Mouse (Mus musculus) embryonic facial prominence, embryonic 14.5 days (tissue): ENCODE data around the gene Supt3. TPM values are rescaled to one million over a fixed set of nuclear protein-coding genes. Genes with fewer than 3 reads are reported as not detected.
A peak's percentile ranks its signal among the peaks of the same experiment; 100 is the strongest.

ENCODE experiments used
- ATAC-seq: fragments of 200-750 bp; cut with Nextera tagmentation; 2 replicates; pipeline ENCODE4 v1.8.0; 2017; ENCODE audit warnings: low read depth, moderate number of reproducible peaks, moderate TSS enrichment
- DNase-seq: peaks from one replicate; pipeline ENCODE4 v3.0.0-alpha.2; 2015; ENCODE audit warnings: low spot score
- H3K27ac ChIP-seq: fragments of 300-500 bp; sonication (generic); replicated peaks from 2 replicates; pipeline ENCODE4 v1.5.1; 2014; ENCODE audit warnings: low read depth, mild to moderate bottlenecking, low read length, moderate library complexity
- H3K27me3 ChIP-seq: fragments of 300-500 bp; sonication (generic); replicated peaks from 2 replicates; pipeline ENCODE4 v1.6.1; 2014; ENCODE audit warnings: low read length; ENCODE audit not compliant: control insufficient read depth, insufficient read depth
- H3K36me3 ChIP-seq: fragments of 300-500 bp; sonication (generic); 2 replicates; pipeline ENCODE4 v1.6.1; 2014; ENCODE audit warnings: low read length, mixed read lengths; ENCODE audit not compliant: control insufficient read depth, insufficient read depth
- H3K4me1 ChIP-seq: fragments of 300-500 bp; sonication (generic); 2 replicates; pipeline ENCODE4 v1.6.1; 2014; ENCODE audit warnings: antibody characterized with exemption, low read length; ENCODE audit not compliant: control insufficient read depth, insufficient read depth
- H3K4me2 ChIP-seq: fragments of 300-500 bp; sonication (generic); 2 replicates; pipeline ENCODE4 v1.6.1; 2014; ENCODE audit warnings: low read depth, mild to moderate bottlenecking, low read length, moderate library complexity, mixed read lengths
- H3K4me3 ChIP-seq: fragments of 300-500 bp; sonication (generic); 2 replicates; pipeline ENCODE4 v1.5.1; 2014; ENCODE audit warnings: low read depth, mild to moderate bottlenecking, low read length
- H3K9ac ChIP-seq: fragments of 300-500 bp; sonication (generic); 2 replicates; pipeline ENCODE4 v1.6.1; 2014; ENCODE audit warnings: low read depth, mild to moderate bottlenecking, low read length, moderate library complexity, mixed read lengths
- H3K9me3 ChIP-seq: fragments of 300-500 bp; sonication (generic); 2 replicates; pipeline ENCODE4 v1.6.1; 2016; ENCODE audit warnings: low read length; ENCODE audit not compliant: control insufficient read depth
- WGBS: fragments of 180-500 bp; shearing (Covaris S2); extraction: QIAGEN DNeasy Blood & Tissue Kit; methylation state at CpG from one replicate; pipeline ENCODE4 v1.1.7; 2014; 5-methylcytosine and 5-hydroxymethylcytosine counted together
- polyA plus RNA-seq: library from polyadenylated mRNA; unstranded; fragments of >200 nt; fragmentation: Nextera tagmentation; extraction: Ambion mirVana; gene quantifications from 2 replicates; pipeline ENCODE4 v1.2.1, GENCODE M21; 2014

The Supt3 gene
- polyA plus RNA-seq, 1 experiment from 2014 or later = 17.6 TPM

GRCm38 (mm10) chr17:44768522-44768921, 8.4 kb upstream of the Supt3 start:
- peaks cover 7% of the 10 kb centered on the region; the same call in 1 of the 2 replicates for H3K4me1 ChIP-seq
- DNase-seq = peak; percentile 60
- H3K9me3 ChIP-seq = no peaks in the 10 kb centered on the region
- no peaks in the 10 kb centered on the region for H3K36me3 ChIP-seq
- H3K27ac ChIP-seq = peak overlapping the region; percentile 24
- WGBS = 14% methylated on average over 5 of the region's 5 CpGs
- peak; percentile 50; the same call in 1 of the 2 replicates for ATAC-seq
- no peak overlapping the region for H3K9ac ChIP-seq
- H3K27me3 ChIP-seq = no peaks in the 10 kb centered on the region
- no peak overlapping the region for H3K4me2 ChIP-seq
- H3K4me3 ChIP-seq = no peak overlapping the region

GRCm38 (mm10) chr17:44770871-44771270, 6.1 kb upstream of the Supt3 start:
- DNase-seq = no peak
- no peaks in the 10 kb centered on the region for H3K9me3 ChIP-seq
- no peak overlapping the region for H3K9ac ChIP-seq
- no peaks in the 10 kb centered on the region for H3K27me3 ChIP-seq
- H3K4me3 ChIP-seq = no peak overlapping the region
- 71% methylated on average over 2 of the region's 2 CpGs for WGBS
- ATAC-seq = no peak
- peaks cover 7% of the 10 kb centered on the region; the same call in 1 of the 2 replicates for H3K4me1 ChIP-seq
- no peak overlapping the region for H3K27ac ChIP-seq
- H3K36me3 ChIP-seq = no peaks in the 10 kb centered on the region
- H3K4me2 ChIP-seq = no peak overlapping the region

GRCm38 (mm10) chr17:44772576-44772975, 4.4 kb upstream of the Supt3 start:
- Histone ChIP-seq H3K27me3 (no peaks in the 10 kb centered on the region), H3K4me2 (no peak overlapping the region), H3K27ac (no peak overlapping the region), H3K4me1 (peaks cover 5% of the 10 kb centered on the region; the same call in 1 of the 2 replicates), H3K4me3 (no peak overlapping the region), H3K9me3 (no peaks in the 10 kb centered on the region), H3K9ac (no peak overlapping the region), H3K36me3 (no peaks in the 10 kb centered on the region)
- WGBS = 69% methylated on average over 2 of the region's 2 CpGs
- DNase-seq = no peak
- no peak for ATAC-seq

GRCm38 (mm10) chr17:44777337-44777804, 419 bp downstream of the Supt3 start:
- peak overlapping the region; percentile 95 for H3K9ac ChIP-seq
- no peaks in the 10 kb centered on the region for H3K9me3 ChIP-seq
- peak overlapping the region; percentile 83 for H3K4me3 ChIP-seq
- WGBS = 1% methylated on average over 22 of the region's 35 CpGs
- H3K27ac ChIP-seq = peak overlapping the region; percentile 92
- H3K4me1 ChIP-seq = peaks cover 5% of the 10 kb centered on the region; the same call in 1 of the 2 replicates
- H3K36me3 ChIP-seq = no peaks in the 10 kb centered on the region
- peak; percentile 79 for DNase-seq
- no peaks in the 10 kb centered on the region for H3K27me3 ChIP-seq
- peak overlapping the region; percentile 78 for H3K4me2 ChIP-seq
- peak; percentile 81 for ATAC-seq

GRCm38 (mm10) chr17:44778141-44778540, 1.2 kb downstream of the Supt3 start:
- Histone ChIP-seq H3K9ac (no peak overlapping the region), H3K4me2 (peak overlapping the region; percentile 78), H3K27ac (peak overlapping the region; percentile 92; the same call in 1 of the 2 replicates), H3K36me3 (no peaks in the 10 kb centered on the region), H3K9me3 (no peaks in the 10 kb centered on the region), H3K27me3 (no peaks in the 10 kb centered on the region), H3K4me1 (peaks cover 5% of the 10 kb centered on the region; the same call in 1 of the 2 replicates), H3K4me3 (peak overlapping the region; percentile 83)
- WGBS = 57% methylated on average over 5 of the region's 5 CpGs
- ATAC-seq (no peak), DNase-seq (peak; percentile 14)

- Histone ChIP-seq H3K4me3 (no peak overlapping the region), H3K27ac (no peak overlapping the region), H3K4me2 (no peak overlapping the region), H3K9me3 (no peaks in the 10 kb centered on the region), H3K9ac (no peak overlapping the region), H3K36me3 (no peaks in the 10 kb centered on the region), H3K27me3 (no peaks in the 10 kb centered on the region), H3K4me1 (peaks cover 5% of the 10 kb centered on the region; the same call in 1 of the 2 replicates)
- ATAC-seq = no peak
- DNase-seq = no peak
- WGBS = 62% methylated on average over 4 of the region's 4 CpGs
Measured at GRCm38 (mm10) chr17:44780353-44780752, 3.4 kb downstream of the Supt3 start.

GRCm38 (mm10) chr17:44782366-44782765, 5.4 kb downstream of the Supt3 start:
- Histone ChIP-seq H3K36me3 (no peaks in the 10 kb centered on the region), H3K9me3 (no peaks in the 10 kb centered on the region), H3K4me2 (no peak overlapping the region), H3K4me3 (no peak overlapping the region), H3K9ac (no peak overlapping the region), H3K4me1 (peaks cover 5% of the 10 kb centered on the region; the same call in 1 of the 2 replicates), H3K27ac (no peak overlapping the region), H3K27me3 (no peaks in the 10 kb centered on the region)
- 59% methylated on average over 4 of the region's 4 CpGs for WGBS
- no peak for DNase-seq
- no peak for ATAC-seq

- Histone ChIP-seq H3K4me2 (no peak overlapping the region), H3K36me3 (no peaks in the 10 kb centered on the region), H3K27me3 (no peaks in the 10 kb centered on the region), H3K4me1 (peaks cover 4% of the 10 kb centered on the region; the same call in 1 of the 2 replicates), H3K27ac (no peak overlapping the region), H3K9ac (no peak overlapping the region), H3K4me3 (no peak overlapping the region), H3K9me3 (no peaks in the 10 kb centered on the region)
- DNase-seq (no peak), ATAC-seq (no peak)
- 80% methylated on average over 2 of the region's 2 CpGs for WGBS
Measured at GRCm38 (mm10) chr17:44783143-44783542, 6.2 kb downstream of the Supt3 start.
